Mouse (Mus musculus) cortical plate, adult 2 months (tissue): ENCODE results near the gene Lsamp.

Source experiments
- CTCF ChIP-seq: fragments of 200-500 bp; IDR thresholded peaks from 2 replicates; pipeline ENCODE4 v1.5.1; 2011; ENCODE audit warnings: mild to moderate bottlenecking, control low read depth, low read length; ENCODE audit not compliant: insufficient read depth; ENCODE audit errors: extremely low read depth
- POLR2A ChIP-seq: fragments of 200-500 bp; IDR thresholded peaks from 2 replicates; pipeline ENCODE4 v1.6.1; 2011; ENCODE audit warnings: mild to moderate bottlenecking, low read length, control low read depth; ENCODE audit not compliant: insufficient read depth; ENCODE audit errors: extremely low read depth

DNA sequence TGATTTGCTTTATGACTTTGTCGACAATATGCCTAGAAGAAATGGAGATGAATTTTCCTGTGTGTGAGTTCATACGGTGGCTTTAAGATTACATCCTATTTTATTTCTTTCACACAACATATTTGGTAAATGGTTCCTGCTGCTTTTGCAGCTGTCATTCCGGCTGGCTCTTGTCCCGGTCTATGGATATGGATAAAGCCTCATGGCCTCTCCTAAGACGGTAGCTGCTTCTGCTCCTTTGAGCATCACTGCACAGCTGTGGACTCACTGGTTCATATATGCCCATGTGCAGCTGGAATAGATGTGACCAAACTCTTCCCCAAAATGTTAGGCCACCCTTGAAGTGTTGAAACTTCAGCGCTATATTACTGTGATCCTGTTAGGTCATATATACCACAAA lies 2137.6 kb downstream of the Lsamp start:
- no peak for TF ChIP-seq POLR2A
- no peak for TF ChIP-seq CTCF
